1 mouse cellular context compared by ENCODE assay signal in the genomic region with DNA sequence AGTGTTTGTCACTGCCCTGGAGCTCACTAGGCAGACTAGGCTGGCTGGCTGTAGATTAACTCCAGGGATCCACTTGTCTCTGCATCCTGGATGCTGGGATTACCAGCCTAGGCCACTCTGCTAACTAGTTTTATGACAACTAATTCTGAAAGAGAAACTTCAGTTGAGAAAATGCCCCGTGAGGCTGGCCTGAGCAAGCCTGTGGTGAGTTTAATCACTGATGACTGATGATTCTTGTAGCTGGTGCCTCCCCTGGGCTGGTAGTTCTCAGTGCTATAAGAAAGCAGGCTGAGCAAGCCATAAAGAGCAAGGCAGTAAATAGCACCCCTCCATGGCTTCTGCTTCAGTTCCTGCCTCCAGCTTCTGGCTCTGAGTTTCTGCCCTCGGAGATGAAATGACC.
TF ChIP-seq lines count a peak whose summit lies in the region.

No protein-coding gene starts in this region.

TF ChIP-seq in CH12.LX, 34 proteins besides CTCF, POLR2A, EP300 and RAD21 (continued from another document):
- peak; percentile 73; the same call in 1 of the 2 replicates for TF ChIP-seq IRF4 (IDR thresholded peaks at IDR 0.05; ENCODE audit: low read depth, low read length)
